Mouse (Mus musculus): ENCODE results near the gene Slc22a7. TPM values are rescaled to one million over a fixed set of nuclear protein-coding genes. Genes with fewer than 3 reads are reported as not detected.

Slc22a7 gene
- polyA plus RNA-seq, 1 experiment = not detected

DNA sequence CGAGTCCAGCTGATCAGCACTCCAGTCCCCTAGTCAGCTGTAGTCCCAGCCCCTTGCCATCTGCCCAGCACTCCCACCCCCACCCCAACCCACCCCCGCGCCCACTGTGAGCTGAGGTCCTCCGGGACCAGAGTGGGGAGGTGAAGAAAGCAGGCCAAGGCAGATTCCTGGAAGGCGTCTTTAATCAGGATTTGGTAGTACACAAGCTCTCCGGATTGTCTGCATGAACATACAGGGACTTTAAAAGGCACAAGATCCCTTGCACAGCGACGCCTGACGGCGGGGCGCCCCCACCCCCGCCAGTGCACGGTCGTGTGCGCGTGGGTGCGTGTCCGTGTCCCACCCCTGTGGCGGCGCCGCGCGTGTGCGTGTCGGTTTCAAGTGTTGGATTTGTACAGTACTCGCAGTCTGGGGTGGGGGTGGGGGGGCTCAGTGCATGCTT, 15.7 kb upstream of the Slc22a7 start:
- Histone ChIP-seq H3K27me3 (ENCODE audit: control insufficient read depth, insufficient read depth, insufficient read length) (peaks cover 77% of the 10 kb centered on the region), H3K79me2 (ENCODE audit: control insufficient read depth, insufficient read depth) (no peaks in the 10 kb centered on the region), H3K4me3 (no peak overlapping the region), H3ac (ENCODE audit: control insufficient read depth, insufficient read length) (no peak overlapping the region), H3K4me2 (ENCODE audit: low read depth) (no peak overlapping the region), H3K36me3 (ENCODE audit: control insufficient read depth, insufficient read depth) (no peaks in the 10 kb centered on the region)
- TF ChIP-seq SRF (IDR thresholded peaks at IDR 0.05; ENCODE audit: control insufficient read depth, insufficient read length, low read depth) = no peak
- no peak for TF ChIP-seq CEBPB (IDR thresholded peaks at IDR 0.05; ENCODE audit: insufficient read depth, poor library complexity, severe bottlenecking)
- no peak for TF ChIP-seq REST (IDR thresholded peaks at IDR 0.05; ENCODE audit: insufficient read depth, insufficient read length)
- no peak for TF ChIP-seq MYOG (IDR thresholded peaks at IDR 0.05; ENCODE audit: control insufficient read depth in 1 of 3, insufficient read depth in 1 of 3, insufficient read length in 2 of 3, low read depth in 2 of 3)
- TF ChIP-seq TCF12 (IDR thresholded peaks at IDR 0.05; ENCODE audit: insufficient read depth, poor library complexity, severe bottlenecking) = no peak
- no peak for TF ChIP-seq MYOD1 (IDR thresholded peaks at IDR 0.05; ENCODE audit: control insufficient read depth in 1 of 3, insufficient read length in 2 of 3, low read depth in 2 of 3)
- no peak for TF ChIP-seq TCF3 (IDR thresholded peaks at IDR 0.05; ENCODE audit: insufficient read length, low read depth)
- TF ChIP-seq E2F4 (IDR thresholded peaks at IDR 0.05; ENCODE audit: insufficient read depth) = no peak

GRCm38 (mm10) chr17:46453302-46453948, 15.2 kb upstream of the Slc22a7 start:
- no peak for TF ChIP-seq CEBPB (IDR thresholded peaks at IDR 0.05; ENCODE audit: insufficient read depth, poor library complexity, severe bottlenecking)
- TF ChIP-seq TCF12 (IDR thresholded peaks at IDR 0.05; ENCODE audit: insufficient read depth, poor library complexity, severe bottlenecking) = no peak
- no peak for TF ChIP-seq MAX (IDR thresholded peaks at IDR 0.05; ENCODE audit: low read depth)
- TF ChIP-seq MYOD1 (IDR thresholded peaks at IDR 0.05; ENCODE audit: control insufficient read depth in 1 of 3, insufficient read length in 2 of 3, low read depth in 2 of 3) = no peak
- no peak for TF ChIP-seq POLR2AphosphoS2 (IDR thresholded peaks at IDR 0.05; ENCODE audit: insufficient read length, low read depth)
- TF ChIP-seq USF1 (IDR thresholded peaks at IDR 0.05; ENCODE audit: low read depth) = no peak
- no peak for TF ChIP-seq E2F4 (IDR thresholded peaks at IDR 0.05; ENCODE audit: insufficient read depth)
- TF ChIP-seq POLR2A (IDR thresholded peaks at IDR 0.05; ENCODE audit: insufficient read length, low read depth) = no peak
- no peak overlapping the region for H3ac ChIP-seq (ENCODE audit: control insufficient read depth, insufficient read length)
- H3K4me3 ChIP-seq = no peak overlapping the region
- H3K36me3 ChIP-seq (ENCODE audit: control insufficient read depth, insufficient read depth) = no peaks in the 10 kb centered on the region
- H3K27me3 ChIP-seq (ENCODE audit: control insufficient read depth, insufficient read depth, insufficient read length) = peaks cover 80% of the 10 kb centered on the region
- no peak overlapping the region for H3K4me2 ChIP-seq (ENCODE audit: low read depth)
- H3K79me2 ChIP-seq (ENCODE audit: control insufficient read depth, insufficient read depth) = no peaks in the 10 kb centered on the region

GRCm38 (mm10) chr17:46452683-46453082, 14.4 kb upstream of the Slc22a7 start:
- H3K79me2 ChIP-seq (ENCODE audit: control insufficient read depth, insufficient read depth) = no peaks in the 10 kb centered on the region
- no peak overlapping the region for H3ac ChIP-seq (ENCODE audit: control insufficient read depth, insufficient read length)
- no peak overlapping the region for H3K4me3 ChIP-seq
- H3K36me3 ChIP-seq (ENCODE audit: control insufficient read depth, insufficient read depth) = no peaks in the 10 kb centered on the region
- TF ChIP-seq TCF3 (IDR thresholded peaks at IDR 0.05; ENCODE audit: insufficient read length, low read depth) (no peak), CEBPB (IDR thresholded peaks at IDR 0.05; ENCODE audit: insufficient read depth, poor library complexity, severe bottlenecking) (no peak)
- H3K27me3 ChIP-seq (ENCODE audit: control insufficient read depth, insufficient read depth, insufficient read length) = peaks cover 80% of the 10 kb centered on the region
- H3K4me2 ChIP-seq (ENCODE audit: low read depth) = no peak overlapping the region

DNA sequence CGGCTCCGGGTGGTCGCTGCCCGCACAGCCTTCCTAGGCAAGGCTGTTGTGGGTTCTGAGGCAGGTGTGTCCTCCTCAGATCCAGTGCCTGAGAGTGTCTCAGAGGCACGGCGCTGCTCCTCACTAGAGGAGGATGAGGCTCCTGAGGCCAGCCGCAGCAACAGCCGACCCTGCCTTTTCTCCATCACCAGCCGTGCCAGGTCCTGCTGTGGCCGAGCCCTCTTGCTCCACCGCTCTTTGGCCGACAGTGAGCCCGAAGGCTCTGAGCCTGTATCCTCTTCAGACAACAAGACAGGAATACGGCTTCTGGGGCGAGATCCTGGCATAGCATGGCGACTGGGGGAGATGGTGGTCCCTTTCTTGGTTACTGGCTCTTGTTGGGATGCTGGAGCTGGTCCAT, 8.0 kb upstream of the Slc22a7 start:
- no peak overlapping the region for H3ac ChIP-seq (ENCODE audit: control insufficient read depth, insufficient read length)
- H3K4me2 ChIP-seq (ENCODE audit: low read depth) = no peak overlapping the region
- no peaks in the 10 kb centered on the region for H3K79me2 ChIP-seq (ENCODE audit: control insufficient read depth, insufficient read depth)
- H3K27me3 ChIP-seq (ENCODE audit: control insufficient read depth, insufficient read depth, insufficient read length) = peaks cover 91% of the 10 kb centered on the region
- TF ChIP-seq REST (IDR thresholded peaks at IDR 0.05; ENCODE audit: insufficient read depth, insufficient read length) (no peak), SRF (IDR thresholded peaks at IDR 0.05; ENCODE audit: control insufficient read depth, insufficient read length, low read depth) (no peak), TCF3 (IDR thresholded peaks at IDR 0.05; ENCODE audit: insufficient read length, low read depth) (no peak), E2F4 (IDR thresholded peaks at IDR 0.05; ENCODE audit: insufficient read depth) (no peak), POLR2AphosphoS2 (IDR thresholded peaks at IDR 0.05; ENCODE audit: insufficient read length, low read depth) (no peak)
- no peak overlapping the region for H3K4me3 ChIP-seq
- no peaks in the 10 kb centered on the region for H3K36me3 ChIP-seq (ENCODE audit: control insufficient read depth, insufficient read depth)

DNA sequence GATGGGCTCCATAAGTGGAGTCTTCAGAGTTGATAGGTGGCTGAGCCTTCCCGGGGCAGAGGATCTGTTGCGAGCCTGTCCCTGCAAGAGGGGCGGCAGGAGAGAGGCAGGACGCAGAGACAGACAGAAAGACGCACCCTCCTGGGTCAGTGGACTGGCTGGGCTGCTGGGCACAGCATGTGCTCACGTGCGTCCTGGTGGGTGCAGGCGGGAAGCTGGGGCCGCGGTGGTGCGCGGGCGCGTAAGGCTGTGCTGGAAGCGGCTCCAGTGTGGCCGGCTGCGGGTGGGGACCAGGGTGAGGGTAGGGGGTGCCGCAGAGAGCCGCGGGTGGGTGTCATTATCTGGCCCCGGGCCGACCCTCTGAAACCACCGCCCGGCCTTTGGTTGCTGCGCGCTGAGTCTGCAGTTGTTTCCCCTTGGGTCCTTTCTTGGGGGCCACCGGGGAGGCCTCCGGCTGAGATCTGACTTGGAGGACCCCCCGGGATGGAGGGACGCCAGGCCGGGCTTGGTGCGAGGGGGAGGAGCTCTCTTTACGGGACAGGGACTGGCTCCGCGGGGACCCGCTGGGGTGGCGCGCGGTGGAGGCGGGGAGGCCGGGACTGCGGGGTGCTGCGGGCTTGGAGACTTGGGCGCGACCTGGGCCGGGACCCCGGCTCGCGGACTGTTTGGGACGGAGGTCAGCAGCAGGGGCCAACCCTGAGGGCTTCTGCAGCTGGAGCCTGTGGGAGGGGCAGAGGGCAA, 6.8 kb upstream of the Slc22a7 start:
- Histone ChIP-seq H3K27me3 (ENCODE audit: control insufficient read depth, insufficient read depth, insufficient read length) (peaks cover 86% of the 10 kb centered on the region), H3K79me2 (ENCODE audit: control insufficient read depth, insufficient read depth) (no peaks in the 10 kb centered on the region), H3K36me3 (ENCODE audit: control insufficient read depth, insufficient read depth) (no peaks in the 10 kb centered on the region), H3ac (ENCODE audit: control insufficient read depth, insufficient read length) (no peak overlapping the region), H3K4me3 (no peak overlapping the region), H3K4me2 (ENCODE audit: low read depth) (no peak overlapping the region)
- TF ChIP-seq POLR2AphosphoS2 (IDR thresholded peaks at IDR 0.05; ENCODE audit: insufficient read length, low read depth) = no peak
- no peak for TF ChIP-seq USF1 (IDR thresholded peaks at IDR 0.05; ENCODE audit: low read depth)
- TF ChIP-seq REST (IDR thresholded peaks at IDR 0.05; ENCODE audit: insufficient read depth, insufficient read length) = no peak
- no peak for TF ChIP-seq SRF (IDR thresholded peaks at IDR 0.05; ENCODE audit: control insufficient read depth, insufficient read length, low read depth)
- no peak for TF ChIP-seq TCF3 (IDR thresholded peaks at IDR 0.05; ENCODE audit: insufficient read length, low read depth)
- TF ChIP-seq POLR2A (IDR thresholded peaks at IDR 0.05; ENCODE audit: insufficient read length, low read depth) = no peak
- TF ChIP-seq MYOG (IDR thresholded peaks at IDR 0.05; ENCODE audit: control insufficient read depth in 1 of 3, insufficient read depth in 1 of 3, insufficient read length in 2 of 3, low read depth in 2 of 3) = no peak
- no peak for TF ChIP-seq CEBPB (IDR thresholded peaks at IDR 0.05; ENCODE audit: insufficient read depth, poor library complexity, severe bottlenecking)
- no peak for TF ChIP-seq MAX (IDR thresholded peaks at IDR 0.05; ENCODE audit: low read depth)
- TF ChIP-seq E2F4 (IDR thresholded peaks at IDR 0.05; ENCODE audit: insufficient read depth) = no peak
- no peak for TF ChIP-seq MYOD1 (IDR thresholded peaks at IDR 0.05; ENCODE audit: control insufficient read depth in 1 of 3, insufficient read length in 2 of 3, low read depth in 2 of 3)
- no peak for TF ChIP-seq TCF12 (IDR thresholded peaks at IDR 0.05; ENCODE audit: insufficient read depth, poor library complexity, severe bottlenecking)

Measured in myocyte (in vitro differentiated cells).